Mouse (Mus musculus): Measurements from ENCODE around the gene Ccdc83.

- TF ChIP-seq CTCF (IDR thresholded peaks at IDR 0.05; ENCODE audit: insufficient read depth, low read depth, low read length) (no peak), POLR2A (IDR thresholded peaks at IDR 0.05; ENCODE audit: insufficient read depth, low read depth, low read length) (no peak)
These were observed 90.0 kb downstream of the Ccdc83 start for GRCm38 (mm10) chr7:90175576-90175975.

Data from olfactory bulb, adult 2 months (tissue).